Mouse (Mus musculus) hindbrain, embryonic 15.5 days (tissue): ENCODE measurements around the gene Astn1. TPM values are rescaled to one million over a fixed set of nuclear protein-coding genes. Genes with fewer than 3 reads are reported as not detected.

Experiments
- ATAC-seq: fragments of 200-750 bp; cut with Nextera tagmentation; 2 replicates; pipeline ENCODE4 v1.8.0; 2017; ENCODE audit warnings: low read depth, moderate number of reproducible peaks, moderate TSS enrichment; ENCODE audit not compliant: low FRiP score
- H3K27ac ChIP-seq: fragments of 300-500 bp; sonication (generic); replicated peaks from 2 replicates; pipeline ENCODE4 v1.5.1; 2015; ENCODE audit warnings: mild to moderate bottlenecking, inconsistent platforms
- H3K27me3 ChIP-seq: fragments of 300-500 bp; sonication (generic); 2 replicates; pipeline ENCODE4 v1.6.1; 2015; ENCODE audit warnings: control low read depth, inconsistent platforms
- H3K36me3 ChIP-seq: fragments of 300-500 bp; sonication (generic); 2 replicates; pipeline ENCODE4 v1.6.1; 2015; ENCODE audit warnings: control low read depth, inconsistent platforms
- H3K4me1 ChIP-seq: fragments of 300-500 bp; sonication (generic); replicated peaks from 2 replicates; pipeline ENCODE4 v1.6.1; 2015; ENCODE audit warnings: control low read depth, inconsistent platforms
- H3K4me2 ChIP-seq: fragments of 300-500 bp; sonication (generic); 2 replicates; pipeline ENCODE4 v1.6.1; 2015; ENCODE audit warnings: moderate library complexity, mild to moderate bottlenecking, inconsistent platforms
- H3K4me3 ChIP-seq: fragments of 300-500 bp; sonication (generic); 2 replicates; pipeline ENCODE4 v1.5.1; 2015; ENCODE audit warnings: mild to moderate bottlenecking, inconsistent platforms
- H3K9ac ChIP-seq: fragments of 300-500 bp; sonication (generic); 2 replicates; pipeline ENCODE4 v1.6.1; 2015; ENCODE audit warnings: inconsistent platforms
- H3K9me3 ChIP-seq: fragments of 300-500 bp; sonication (generic); 2 replicates; pipeline ENCODE4 v1.6.1; 2016; ENCODE audit warnings: control low read depth, inconsistent platforms
- WGBS: fragments of 180-500 bp; shearing (Covaris S2); methylation state at CpG from one replicate; pipeline ENCODE4 v1.1.7; 2015; 5-methylcytosine and 5-hydroxymethylcytosine counted together
- polyA plus RNA-seq: library from polyadenylated mRNA; unstranded; fragments of >200 nt; fragmentation: Nextera tagmentation; extraction: Ambion mirVana; gene quantifications from 2 replicates; pipeline ENCODE4 v1.2.1, GENCODE M21; 2015

The Astn1 gene
- polyA plus RNA-seq, 1 experiment from 2014 or later = 40.8 TPM

DNA sequence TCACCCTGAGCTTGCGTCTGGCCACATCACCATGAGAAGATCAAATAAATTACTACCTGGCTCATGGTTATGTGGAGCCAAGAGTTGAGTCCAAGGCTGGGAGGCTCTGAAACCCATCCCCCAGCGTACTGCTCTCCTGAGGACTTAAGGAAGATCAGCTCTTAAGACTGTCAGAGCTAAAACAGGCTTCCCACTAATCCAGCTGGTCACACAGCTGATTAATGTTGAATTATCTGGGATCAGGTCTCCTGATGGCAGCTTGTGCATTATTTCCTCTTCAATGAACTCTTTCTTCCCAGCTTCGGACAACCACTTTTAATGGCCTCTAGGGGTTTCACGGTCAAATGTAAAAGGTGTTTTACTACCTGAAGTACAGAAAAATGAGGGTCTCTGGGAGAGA lies 184.4 kb downstream of the Astn1 start:
- Histone ChIP-seq H3K9me3 (no peaks in the 10 kb centered on the region), H3K27ac (no peak overlapping the region), H3K9ac (no peak overlapping the region), H3K4me3 (no peak overlapping the region), H3K4me2 (no peak overlapping the region), H3K4me1 (peaks cover 17% of the 10 kb centered on the region), H3K36me3 (peaks cover 4% of the 10 kb centered on the region), H3K27me3 (no peaks in the 10 kb centered on the region)
- 45% methylated on average over 4 of the region's 4 CpGs for WGBS
- no peak for ATAC-seq

DNA sequence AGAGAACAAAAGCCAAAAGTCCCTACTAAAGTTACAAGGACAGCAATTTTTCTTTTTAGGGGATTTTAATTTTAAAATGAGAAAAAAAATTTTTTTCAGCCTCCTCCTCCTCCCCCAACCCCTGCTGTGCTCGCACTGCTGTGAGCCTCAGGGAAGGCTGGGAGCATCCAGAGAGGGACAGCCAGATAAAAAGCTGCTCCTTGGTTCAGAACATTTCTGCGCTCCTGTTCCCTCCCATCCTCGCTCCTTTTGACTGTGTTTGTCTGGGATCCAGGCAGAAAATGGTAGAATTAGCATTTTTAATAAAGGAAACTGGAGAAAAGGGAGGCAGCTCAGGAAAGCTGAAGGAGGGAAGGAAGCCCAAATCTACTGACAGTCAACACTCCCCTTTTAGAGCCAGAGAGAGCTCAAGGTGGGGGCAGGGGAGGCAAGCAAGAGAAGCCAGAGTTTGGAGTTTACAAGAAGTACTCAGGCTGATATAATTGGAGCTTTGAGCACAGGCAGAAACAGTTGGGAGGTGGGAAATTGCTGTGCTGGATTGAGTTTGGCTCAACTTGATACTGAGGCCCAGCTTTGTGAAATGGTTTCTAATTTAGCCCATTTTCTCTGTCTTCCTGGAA lies 185.6 kb downstream of the Astn1 start:
- H3K27me3 ChIP-seq = no peaks in the 10 kb centered on the region

GRCm38 (mm10) chr1:158548319-158548718 lies 186.2 kb downstream of the Astn1 start:
- no peak overlapping the region for H3K9ac ChIP-seq
- ATAC-seq = no peak
- no peak overlapping the region for H3K4me2 ChIP-seq
- H3K27me3 ChIP-seq = no peaks in the 10 kb centered on the region
- WGBS = 77% methylated on average over 8 of the region's 8 CpGs
- H3K4me3 ChIP-seq = no peak overlapping the region
- no peaks in the 10 kb centered on the region for H3K36me3 ChIP-seq
- H3K27ac ChIP-seq = peak overlapping the region; percentile 40
- H3K4me1 ChIP-seq = peaks cover 20% of the 10 kb centered on the region
- H3K9me3 ChIP-seq = no peaks in the 10 kb centered on the region

More for the DNA sequence above, 185.6 kb downstream of the Astn1 start:
- WGBS = 26% methylated on average over 3 of the region's 3 CpGs
- H3K4me2 ChIP-seq = no peak overlapping the region
- H3K27ac ChIP-seq = peak overlapping the region; percentile 40
- peaks cover 20% of the 10 kb centered on the region for H3K4me1 ChIP-seq
- no peak overlapping the region for H3K4me3 ChIP-seq
- no peaks in the 10 kb centered on the region for H3K36me3 ChIP-seq
- H3K9me3 ChIP-seq = no peaks in the 10 kb centered on the region
- peak; percentile 84 for ATAC-seq
- H3K9ac ChIP-seq = no peak overlapping the region

GRCm38 (mm10) chr1:158549616-158550015 lies 187.5 kb downstream of the Astn1 start:
- no peaks in the 10 kb centered on the region for H3K9me3 ChIP-seq
- H3K4me2 ChIP-seq = no peak overlapping the region
- H3K27me3 ChIP-seq = no peaks in the 10 kb centered on the region
- no peak overlapping the region for H3K4me3 ChIP-seq
- 97% methylated on average over 2 of the region's 2 CpGs for WGBS
- H3K36me3 ChIP-seq = no peaks in the 10 kb centered on the region
- ATAC-seq = no peak
- peaks cover 29% of the 10 kb centered on the region for H3K4me1 ChIP-seq
- no peak overlapping the region for H3K27ac ChIP-seq
- H3K9ac ChIP-seq = no peak overlapping the region

GRCm38 (mm10) chr1:158551951-158552350 lies 189.9 kb downstream of the Astn1 start:
- Histone ChIP-seq H3K9ac (no peak overlapping the region), H3K36me3 (no peaks in the 10 kb centered on the region), H3K27me3 (no peaks in the 10 kb centered on the region), H3K27ac (no peak overlapping the region), H3K4me2 (no peak overlapping the region), H3K9me3 (no peaks in the 10 kb centered on the region), H3K4me3 (no peak overlapping the region), H3K4me1 (peaks cover 22% of the 10 kb centered on the region; the same call in 1 of the 2 replicates)
- ATAC-seq = no peak
- 12% methylated on average over 6 of the region's 6 CpGs for WGBS

GRCm38 (mm10) chr1:158553341-158553740 lies 191.3 kb downstream of the Astn1 start:
- Histone ChIP-seq H3K4me3 (no peak overlapping the region), H3K9ac (no peak overlapping the region), H3K27me3 (no peaks in the 10 kb centered on the region), H3K27ac (peak overlapping the region; percentile 6; the same call in 1 of the 2 replicates), H3K4me1 (peaks cover 12% of the 10 kb centered on the region; the same call in 1 of the 2 replicates), H3K9me3 (no peaks in the 10 kb centered on the region), H3K4me2 (no peak overlapping the region), H3K36me3 (no peaks in the 10 kb centered on the region)
- no peak for ATAC-seq
- 84% methylated on average over 6 of the region's 6 CpGs for WGBS

GRCm38 (mm10) chr1:158554020-158554505 lies 192.0 kb downstream of the Astn1 start:
- Histone ChIP-seq H3K9ac (no peak overlapping the region), H3K27me3 (no peaks in the 10 kb centered on the region), H3K4me1 (peaks cover 12% of the 10 kb centered on the region; the same call in 1 of the 2 replicates), H3K4me2 (no peak overlapping the region), H3K4me3 (no peak overlapping the region), H3K9me3 (no peaks in the 10 kb centered on the region), H3K27ac (peak overlapping the region; percentile 6; the same call in 1 of the 2 replicates), H3K36me3 (no peaks in the 10 kb centered on the region)
- 13% methylated on average over 6 of the region's 6 CpGs for WGBS
- peak; percentile 74; the same call in 1 of the 2 replicates for ATAC-seq

DNA sequence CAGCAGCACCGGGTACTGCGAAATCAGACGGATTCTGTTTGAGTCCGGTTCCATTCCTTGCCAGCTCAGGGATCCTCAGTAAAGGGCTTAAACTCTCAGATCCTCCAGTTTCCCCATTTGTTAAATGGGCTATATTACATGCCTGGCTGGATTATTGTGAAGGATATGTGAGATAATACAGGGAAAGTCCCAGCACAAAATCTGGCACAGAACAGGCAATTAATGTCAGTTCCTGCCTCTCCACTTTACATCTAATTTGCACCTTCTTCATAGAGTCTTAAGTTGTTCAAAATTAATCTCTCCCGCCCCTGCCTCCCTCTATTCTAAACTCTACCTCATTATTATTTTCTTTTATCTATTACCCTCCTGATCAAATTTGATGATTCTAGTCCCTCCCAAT lies 211.1 kb downstream of the Astn1 start:
- Histone ChIP-seq H3K27ac (no peak overlapping the region), H3K9me3 (no peaks in the 10 kb centered on the region), H3K4me2 (no peak overlapping the region), H3K4me3 (no peak overlapping the region), H3K4me1 (no peaks in the 10 kb centered on the region), H3K9ac (no peak overlapping the region), H3K27me3 (no peaks in the 10 kb centered on the region), H3K36me3 (peaks cover 5% of the 10 kb centered on the region; the same call in 1 of the 2 replicates)
- WGBS = 95% methylated on average over 5 of the region's 5 CpGs
- no peak for ATAC-seq

GRCm38 (mm10) chr1:158573597-158573996 lies 211.5 kb downstream of the Astn1 start:
- ATAC-seq = no peak

DNA sequence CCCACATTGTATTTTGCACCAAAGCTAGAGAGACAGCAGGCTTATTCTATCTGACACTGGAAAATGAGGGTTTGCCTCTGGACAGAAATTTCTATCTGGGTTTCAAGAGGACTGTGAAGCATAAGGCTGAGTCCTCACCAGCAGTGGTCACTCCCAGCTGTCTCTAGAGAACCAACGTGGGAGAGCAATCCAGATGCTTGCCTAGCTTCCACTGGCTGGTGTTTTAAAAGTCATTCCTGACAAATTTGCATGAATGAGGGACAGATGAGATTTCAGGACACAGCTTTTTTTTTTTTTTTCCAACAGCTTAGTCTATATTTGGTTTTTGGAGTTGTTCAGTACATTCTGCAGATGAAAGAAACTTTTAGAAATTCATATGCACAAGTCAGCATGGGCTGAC lies 213.9 kb downstream of the Astn1 start:
- Histone ChIP-seq H3K4me1 (no peaks in the 10 kb centered on the region), H3K9ac (no peak overlapping the region), H3K4me2 (no peak overlapping the region), H3K9me3 (no peaks in the 10 kb centered on the region), H3K27me3 (no peaks in the 10 kb centered on the region), H3K4me3 (no peak overlapping the region), H3K27ac (no peak overlapping the region), H3K36me3 (peaks cover 18% of the 10 kb centered on the region)
- 73% methylated on average over 1 of the region's 1 CpGs for WGBS
- no peak for ATAC-seq

More at GRCm38 (mm10) chr1:158573597-158573996, 211.5 kb downstream of the Astn1 start:
- Histone ChIP-seq H3K4me3 (no peak overlapping the region), H3K27ac (no peak overlapping the region), H3K4me2 (no peak overlapping the region), H3K27me3 (no peaks in the 10 kb centered on the region), H3K36me3 (peaks cover 5% of the 10 kb centered on the region; the same call in 1 of the 2 replicates), H3K4me1 (no peaks in the 10 kb centered on the region), H3K9ac (no peak overlapping the region), H3K9me3 (no peaks in the 10 kb centered on the region)
- WGBS = 92% methylated on average over 7 of the region's 7 CpGs

- H3K4me1 ChIP-seq = no peaks in the 10 kb centered on the region
- H3K9me3 ChIP-seq = no peaks in the 10 kb centered on the region
- no peak overlapping the region for H3K4me2 ChIP-seq
- no peaks in the 10 kb centered on the region for H3K27me3 ChIP-seq
- peaks cover 13% of the 10 kb centered on the region for H3K36me3 ChIP-seq
- H3K27ac ChIP-seq = no peak overlapping the region
- no peak for ATAC-seq
- H3K4me3 ChIP-seq = no peak overlapping the region
- no peak overlapping the region for H3K9ac ChIP-seq
These were observed 219.7 kb downstream of the Astn1 start for GRCm38 (mm10) chr1:158581806-158582205.

GRCm38 (mm10) chr1:158588903-158589302 lies 226.8 kb downstream of the Astn1 start:
- 74% methylated on average over 3 of the region's 3 CpGs for WGBS
- ATAC-seq = no peak
- Histone ChIP-seq H3K9me3 (no peaks in the 10 kb centered on the region), H3K27me3 (no peaks in the 10 kb centered on the region), H3K36me3 (peaks cover 12% of the 10 kb centered on the region), H3K27ac (no peak overlapping the region), H3K4me1 (no peaks in the 10 kb centered on the region), H3K4me3 (no peak overlapping the region), H3K9ac (no peak overlapping the region), H3K4me2 (no peak overlapping the region)
